Mouse (Mus musculus): ENCODE results near the gene Simc1.
"Not testable (repeated sequence)": the region's sequence is repeated elsewhere in the genome, so short reads cannot be mapped to it uniquely, and the experiment has no call there.

Simc1 gene

GRCm38 (mm10) chr13:54503604-54504521, at the start of gene Simc1:
Simc1 (plus strand) TSS chr13:54503779.
- peak; percentile 24 to 49 for DNase-seq (ENCODE audit: low spot score in 2 of 2)

GRCm38 (mm10) chr13:54457062-54457461, 46.5 kb upstream of the Simc1 start:
- DNase-seq (ENCODE audit: low spot score in 2 of 2), result no peak

DNA sequence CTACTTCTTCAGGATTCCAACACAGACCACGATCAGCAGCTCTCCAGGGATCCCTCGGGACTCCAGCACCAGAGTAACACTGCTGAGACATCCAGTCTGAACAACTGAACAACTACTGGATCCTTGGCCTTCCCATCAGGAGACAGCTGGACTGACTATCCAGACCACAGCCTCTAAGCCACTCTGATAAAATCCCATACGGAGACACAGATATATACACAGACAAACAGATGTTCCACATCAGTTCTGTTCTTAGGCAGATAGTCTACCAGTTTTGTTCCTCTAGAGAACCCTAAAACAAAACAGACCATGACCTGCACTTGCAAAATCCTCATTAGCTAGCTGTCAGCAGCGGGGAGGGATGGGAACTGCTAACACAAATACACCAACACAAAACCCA, 44.3 kb upstream of the Simc1 start:
- no peak for DNase-seq (ENCODE audit: low spot score in 2 of 2)

DNA sequence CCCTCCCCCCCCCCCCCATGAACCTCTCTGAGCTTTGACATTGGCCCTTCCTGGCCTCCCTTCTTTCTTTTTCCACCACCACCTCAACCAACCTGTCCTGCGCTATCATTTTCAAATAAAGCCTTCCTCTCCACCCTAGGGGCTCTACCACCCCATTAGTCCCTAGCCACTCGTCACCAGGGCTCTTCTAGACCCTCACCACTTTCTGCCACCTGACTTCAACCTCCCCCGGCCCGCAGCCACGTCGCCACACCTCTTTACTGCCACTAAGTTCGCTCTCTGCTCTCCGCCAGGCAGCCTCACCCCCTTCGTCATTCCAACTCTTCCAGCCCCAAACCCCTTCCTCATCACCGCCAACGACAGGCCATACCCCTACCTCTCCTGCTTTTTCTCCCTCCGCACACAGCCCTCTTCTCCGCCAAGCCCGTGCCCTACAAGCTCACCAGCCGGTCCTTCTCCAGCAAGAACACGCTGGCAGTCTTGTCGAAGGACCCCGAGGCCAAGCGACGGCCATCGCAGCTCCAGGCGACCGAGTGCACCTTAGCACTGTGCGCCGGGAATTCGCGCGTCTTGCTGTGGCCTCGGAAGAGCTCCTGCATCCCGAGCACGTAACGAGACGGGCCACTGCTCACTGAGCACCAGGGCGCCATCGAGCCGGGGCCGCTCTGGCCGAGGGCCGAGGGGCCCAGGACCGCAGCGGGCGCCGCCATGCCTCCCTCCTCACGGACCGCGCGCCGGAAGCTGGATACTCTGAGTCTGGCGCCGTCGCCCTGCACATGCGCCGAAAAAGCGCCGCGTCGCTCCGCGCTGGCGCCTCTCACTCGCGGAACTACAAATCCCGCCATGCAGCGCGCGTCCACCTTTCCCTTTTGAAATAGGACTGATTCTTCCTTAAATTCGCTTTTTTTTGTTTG, 35.2 kb upstream of the Simc1 start, which contains the start of gene Thoc3:
Thoc3 (minus strand) TSS at position 752 of the 914 bp plus-strand sequence.
- DNase-seq (ENCODE audit: low spot score in 2 of 2), result peak; percentile 82 to 86

DNA sequence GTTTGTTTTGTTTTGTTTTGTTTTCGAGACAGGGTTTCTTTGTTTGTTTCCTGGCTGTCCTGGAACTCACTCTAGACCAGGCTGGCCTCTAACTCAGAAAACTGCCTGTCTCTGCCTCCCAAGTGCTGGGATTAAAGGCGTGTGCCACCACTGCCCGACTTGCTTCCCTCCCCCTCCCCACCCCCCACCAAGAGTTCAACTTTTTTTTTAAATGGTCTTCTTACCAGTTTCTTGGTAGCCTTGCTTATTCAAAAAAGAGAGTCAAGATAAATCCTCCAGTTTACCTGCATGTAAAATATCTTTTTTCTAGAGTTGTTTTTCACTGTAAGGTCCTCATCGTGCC, 34.6 kb upstream of the Simc1 start:
- DNase-seq (ENCODE audit: low spot score in 2 of 2), result no peak

DNA sequence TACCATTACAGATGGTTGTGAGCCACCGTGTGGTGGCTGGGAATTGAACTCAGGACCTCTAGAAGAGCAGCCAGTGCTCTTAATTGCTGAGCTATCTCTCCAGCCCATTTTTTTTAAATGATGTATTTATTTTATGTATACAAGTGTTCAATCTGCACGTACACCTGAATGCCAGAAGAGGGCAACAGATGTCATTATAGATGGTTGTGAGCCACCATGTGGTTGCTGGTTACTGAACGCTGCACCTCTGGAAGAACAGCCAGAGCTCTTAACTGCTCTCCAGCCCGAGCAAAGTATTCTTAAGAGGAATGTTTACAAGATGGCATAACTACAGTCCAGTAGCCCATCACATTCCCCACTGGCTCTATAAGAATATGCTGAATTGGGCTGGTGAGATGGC, 31.6 kb upstream of the Simc1 start:
- DNase-seq (ENCODE audit: low spot score in 2 of 2), result no peak

- DNase-seq (ENCODE audit: low spot score in 2 of 2), result no peak
Observed at GRCm38 (mm10) chr13:54474996-54475395, 28.6 kb upstream of the Simc1 start.

DNA sequence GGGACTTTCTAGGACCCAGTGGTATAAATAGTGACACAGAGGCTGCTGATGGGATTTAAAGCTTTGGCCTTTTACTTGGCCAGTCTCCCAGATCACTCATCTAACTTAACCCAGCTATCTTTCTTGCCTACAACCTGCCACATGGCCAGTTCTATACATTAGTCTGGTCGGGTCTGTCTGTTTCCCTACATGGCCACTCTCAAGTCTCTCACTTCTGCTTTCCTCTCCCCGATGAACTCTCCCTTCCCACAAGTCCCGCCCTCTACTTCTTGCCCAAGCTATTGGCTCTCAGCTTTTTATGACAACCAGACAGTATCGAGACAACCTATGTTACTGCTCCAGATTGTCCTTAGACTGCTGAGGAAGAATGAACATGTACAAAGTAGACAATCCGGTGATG, 27.9 kb upstream of the Simc1 start:
- DNase-seq (ENCODE audit: low spot score in 2 of 2), result no peak

GRCm38 (mm10) chr13:54479286-54479685, 24.3 kb upstream of the Simc1 start:
- peak in 1 of 2 experiments; percentile 12 for DNase-seq (ENCODE audit: low spot score in 2 of 2)

- DNase-seq (ENCODE audit: low spot score in 2 of 2), result no peak
Observed at GRCm38 (mm10) chr13:54481498-54481897, 22.1 kb upstream of the Simc1 start.

DNA sequence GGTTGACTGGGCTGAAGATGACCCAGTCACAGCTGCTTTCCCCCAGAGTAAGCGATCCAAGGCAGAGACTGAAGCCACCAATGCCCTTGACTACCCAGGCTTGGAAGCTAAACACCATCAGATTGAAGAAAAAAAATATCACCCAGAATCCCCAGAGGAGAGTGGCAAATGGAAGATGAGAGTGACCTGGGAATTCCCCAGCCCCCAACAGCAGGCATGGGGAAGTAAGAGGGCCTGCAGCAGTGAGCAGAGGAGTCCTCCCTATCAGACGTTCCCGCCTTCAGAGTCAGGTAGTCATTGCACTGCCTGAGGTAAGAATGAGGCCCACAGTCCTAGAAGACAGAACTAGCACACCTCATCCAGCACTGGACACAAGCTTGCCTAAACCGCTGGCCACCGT, 13.2 kb upstream of the Simc1 start:
- no peak for DNase-seq (ENCODE audit: low spot score in 2 of 2)

DNA sequence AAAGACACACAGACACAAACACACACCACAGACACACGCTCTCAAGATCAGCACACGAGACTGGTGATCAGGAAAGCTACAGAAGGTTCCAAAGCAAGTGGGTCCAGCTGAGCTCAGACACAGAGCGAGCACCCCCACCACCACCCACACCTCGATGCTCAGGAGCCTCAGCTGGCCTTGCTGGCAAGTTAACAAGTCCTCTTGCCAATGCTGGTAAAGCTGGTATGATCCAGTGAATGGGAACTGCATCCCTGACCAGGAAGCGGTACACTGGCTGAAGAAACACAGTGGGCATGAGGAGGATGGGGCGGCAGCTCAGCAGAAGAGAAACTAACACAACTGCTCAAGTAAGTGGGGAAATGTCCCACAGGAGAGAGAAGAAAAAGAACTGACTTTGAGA, 12.2 kb upstream of the Simc1 start:
- no peak for DNase-seq (ENCODE audit: low spot score in 2 of 2)

- not testable (repeated sequence) for DNase-seq (ENCODE audit: low spot score in 2 of 2)
Observed at GRCm38 (mm10) chr13:54499551-54499950, 4.0 kb upstream of the Simc1 start.

- DNase-seq (ENCODE audit: low spot score in 2 of 2), result no peak
Observed at GRCm38 (mm10) chr13:54501352-54501751, 2.2 kb upstream of the Simc1 start.

DNA sequence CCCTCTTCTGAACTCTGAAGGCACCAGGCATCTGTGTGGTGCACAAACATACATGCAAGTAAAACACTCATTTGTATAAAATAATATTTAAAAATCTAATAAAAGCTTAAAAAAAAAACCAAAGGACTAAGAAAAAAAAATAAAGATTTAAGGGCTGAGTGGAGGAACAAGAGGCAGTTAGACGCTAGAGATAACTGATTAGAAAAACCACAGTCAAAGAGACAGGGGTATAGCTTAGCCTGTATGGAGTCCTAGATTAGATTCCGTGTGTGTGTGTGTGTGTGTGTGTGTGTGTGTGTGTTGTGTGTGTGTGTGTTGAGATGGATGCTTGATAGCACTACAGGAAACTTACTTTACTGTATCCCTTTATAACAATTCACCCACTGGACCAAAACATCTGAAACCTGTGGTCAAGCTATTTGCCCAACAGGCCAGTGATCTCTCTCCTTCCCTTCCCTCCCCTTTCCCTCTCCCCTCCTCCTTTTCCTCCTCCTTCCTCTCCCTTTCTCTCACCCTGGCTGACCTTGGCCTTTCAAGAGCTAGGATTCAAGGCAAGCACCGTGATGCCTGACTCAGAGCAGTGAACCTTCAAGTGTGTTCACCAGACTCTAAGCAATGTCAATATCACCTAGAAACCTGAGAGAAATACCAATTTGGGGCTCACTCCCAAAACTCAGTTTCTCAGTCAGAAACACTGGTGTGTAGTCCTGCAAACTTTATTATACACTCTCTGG, 1.5 kb upstream of the Simc1 start:
- no peak for DNase-seq (ENCODE audit: low spot score in 2 of 2)

DNA sequence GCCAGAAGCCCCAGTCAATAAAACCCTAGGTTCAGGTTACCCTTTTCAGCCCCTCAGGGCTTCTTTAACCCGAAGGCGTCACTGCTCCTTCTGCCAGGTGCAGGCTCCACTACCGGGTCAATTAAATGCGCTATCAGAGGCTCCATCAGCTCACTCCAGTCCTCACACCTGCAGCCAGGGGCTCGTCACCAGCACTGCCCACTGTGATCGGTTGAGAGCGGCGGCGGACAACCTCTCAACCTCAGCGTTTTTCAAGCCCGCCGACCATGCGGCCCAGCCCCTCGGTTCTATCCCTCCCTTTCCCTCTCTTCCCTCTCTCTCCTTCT, 338 bp upstream of the Simc1 start:
- no peak for DNase-seq (ENCODE audit: low spot score in 2 of 2)

- DNase-seq (ENCODE audit: low spot score in 2 of 2), result no peak
Observed at GRCm38 (mm10) chr13:54504611-54505260, 1.2 kb downstream of the Simc1 start.

DNA sequence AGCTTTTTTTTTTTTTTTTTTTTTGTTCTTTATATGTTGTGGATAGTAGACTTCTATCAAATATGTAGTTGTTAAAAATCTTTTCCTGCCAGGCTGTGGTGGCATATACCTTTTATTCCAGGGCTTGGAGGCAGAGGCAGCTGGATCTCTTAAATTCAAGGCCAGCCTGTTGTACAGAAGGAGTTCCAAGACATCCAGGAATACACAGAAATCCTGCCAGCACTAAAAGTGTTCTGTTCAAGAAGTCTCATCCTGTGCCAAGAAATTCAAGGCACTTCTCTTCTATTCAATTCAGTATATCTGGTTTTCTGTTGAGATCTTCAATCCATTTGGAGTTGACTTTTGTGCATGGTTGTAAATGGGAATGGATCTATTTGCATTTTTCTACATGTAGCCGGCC, 2.3 kb downstream of the Simc1 start:
- DNase-seq (ENCODE audit: low spot score in 2 of 2), result no peak

- no peak for DNase-seq (ENCODE audit: low spot score in 2 of 2)
Observed at GRCm38 (mm10) chr13:54520221-54520620, 16.6 kb downstream of the Simc1 start.

DNA sequence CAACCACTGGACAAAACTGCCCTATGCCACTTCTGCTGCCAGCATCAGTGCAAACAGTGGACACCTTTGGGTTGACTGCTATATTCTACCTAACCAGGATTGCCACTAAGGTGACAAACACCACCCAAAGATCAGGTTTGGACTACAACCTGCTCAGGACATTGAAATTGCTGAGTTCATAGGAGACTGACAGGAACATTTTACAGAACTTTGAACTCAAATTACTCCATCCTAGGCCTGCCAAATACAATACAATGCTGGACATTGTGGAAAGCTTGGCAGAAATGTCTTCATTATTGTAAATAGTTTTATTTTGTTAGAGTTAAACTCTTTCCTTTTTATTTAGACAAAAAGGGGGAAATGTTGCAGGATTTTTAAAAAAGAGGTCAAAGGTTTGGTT, 17.6 kb downstream of the Simc1 start:
- DNase-seq (ENCODE audit: low spot score in 2 of 2), result no peak

DNA sequence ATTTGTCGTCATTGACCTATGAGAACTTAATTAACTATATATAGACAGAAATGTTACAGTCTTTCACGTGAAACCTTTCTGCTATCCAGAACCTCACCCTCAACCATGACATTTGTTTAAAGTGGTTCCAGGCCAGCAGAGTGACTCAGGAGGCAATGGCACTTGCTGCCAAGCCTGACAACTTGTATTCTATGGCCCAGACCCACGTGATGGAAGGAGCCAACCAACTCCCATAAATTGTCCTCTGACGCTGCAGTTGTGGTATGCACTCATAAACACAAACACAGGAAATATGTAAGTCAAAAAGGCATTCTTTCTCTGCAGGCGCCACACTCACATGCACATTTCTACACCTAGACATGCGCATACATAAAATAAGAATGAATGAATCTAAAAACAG, 23.6 kb downstream of the Simc1 start:
- no peak for DNase-seq (ENCODE audit: low spot score in 2 of 2)

GRCm38 (mm10) chr13:54532134-54532533, 28.6 kb downstream of the Simc1 start:
- no peak for DNase-seq (ENCODE audit: low spot score in 2 of 2)

All from frontal cortex, postnatal 14 days (tissue).